Mouse (Mus musculus) mesoderm, embryonic 11.5 days (tissue): Measurements from ENCODE around the gene Abcc8.

Experiments used
- DNase-seq: peaks from one replicate; pipeline ENCODE4 v3.0.0-alpha.2; 2012; ENCODE audit warnings: low read depth, low spot score

The Abcc8 gene

DNA sequence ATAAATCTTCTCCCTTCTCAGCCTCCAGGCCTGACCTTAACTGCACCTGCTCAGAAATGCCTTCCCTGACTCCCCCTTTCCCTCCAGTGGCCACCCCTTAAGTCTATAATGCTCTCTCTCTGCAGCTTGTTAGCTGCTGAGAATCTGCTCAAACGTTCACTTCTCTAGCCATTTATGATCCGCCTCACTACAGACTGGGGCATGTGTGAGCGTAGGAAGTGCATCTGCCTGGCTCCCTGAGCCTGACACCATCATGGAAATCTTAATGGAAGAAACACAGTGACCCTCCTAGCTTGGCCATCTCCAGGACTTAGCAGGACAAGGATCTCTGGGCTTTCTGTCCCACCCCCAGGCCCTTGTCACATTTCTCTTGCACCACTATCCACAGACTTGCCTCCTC, 69.8 kb downstream of the Abcc8 start:
- no peak for DNase-seq

DNA sequence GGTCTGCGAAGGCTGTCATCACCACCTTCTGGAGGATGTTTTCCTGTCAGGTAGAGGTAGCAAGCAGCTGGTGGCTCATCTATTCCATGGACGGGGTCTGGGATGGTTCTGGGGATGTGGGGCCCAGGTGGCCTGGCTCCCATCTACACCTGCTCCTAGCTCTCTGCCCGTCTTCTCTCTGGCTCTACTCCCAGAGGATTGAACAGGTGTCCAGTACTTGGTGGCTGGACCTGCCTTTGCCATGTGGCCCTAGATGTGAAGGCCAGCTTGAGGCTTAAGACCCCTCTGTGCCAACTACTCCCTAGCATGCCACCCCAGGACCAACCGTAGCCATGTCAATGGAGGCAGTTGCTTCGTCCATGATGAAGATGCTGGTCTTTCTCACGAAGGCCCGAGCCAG, 74.3 kb downstream of the Abcc8 start:
- DNase-seq: no peak

DNA sequence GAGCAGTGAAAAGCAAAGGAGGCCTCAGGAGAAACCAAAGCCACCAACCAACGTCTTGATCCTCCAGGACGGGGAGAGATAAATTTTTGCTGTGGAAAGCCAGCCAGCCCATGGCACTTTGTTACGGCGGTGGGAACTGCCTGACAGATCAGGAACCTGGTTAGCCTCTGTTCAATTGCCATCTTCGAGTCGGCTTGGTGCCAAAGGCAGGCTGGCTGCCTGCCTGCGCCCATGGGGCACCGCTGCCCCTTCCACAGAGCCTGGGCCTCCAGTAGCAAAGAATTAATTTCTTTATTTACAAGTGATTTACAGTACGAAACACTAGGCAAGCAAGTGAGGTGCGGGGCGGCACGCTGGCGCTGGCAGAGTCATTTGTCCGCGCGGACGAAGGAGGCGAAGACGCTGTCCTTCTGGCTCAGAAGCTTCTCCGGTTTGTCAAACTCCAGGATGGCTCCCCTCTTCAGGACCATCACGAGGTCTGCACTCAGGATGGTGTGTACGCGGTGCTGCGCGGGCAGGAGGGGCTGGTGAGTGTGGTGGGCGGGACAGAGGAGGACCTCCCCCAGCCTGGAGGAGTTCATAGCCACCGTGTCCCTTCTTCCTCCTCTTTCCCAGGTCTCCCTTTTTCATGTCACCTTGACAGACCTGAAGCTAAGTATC, 75.4 kb downstream of the Abcc8 start:
- DNase-seq: no peak

DNA sequence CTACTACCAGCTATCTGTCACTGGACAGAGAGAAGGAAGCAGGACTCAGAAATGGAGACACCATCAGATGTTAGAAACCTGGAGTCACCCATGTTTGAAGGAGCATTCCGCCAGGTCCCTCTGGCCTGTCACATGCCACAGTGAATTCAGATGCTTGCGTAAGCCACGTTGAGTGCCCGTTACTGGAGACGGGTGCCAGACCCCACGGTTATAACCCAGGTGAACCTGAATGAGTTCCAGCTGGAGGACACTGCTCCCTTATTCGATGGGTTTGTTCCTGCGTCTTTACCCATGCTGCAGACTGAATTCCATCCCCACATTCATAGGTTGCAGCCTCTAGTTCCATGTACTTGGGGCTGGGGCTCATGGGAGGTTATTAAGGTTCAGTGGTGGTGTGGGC, 76.1 kb downstream of the Abcc8 start:
- no peak for DNase-seq

DNA sequence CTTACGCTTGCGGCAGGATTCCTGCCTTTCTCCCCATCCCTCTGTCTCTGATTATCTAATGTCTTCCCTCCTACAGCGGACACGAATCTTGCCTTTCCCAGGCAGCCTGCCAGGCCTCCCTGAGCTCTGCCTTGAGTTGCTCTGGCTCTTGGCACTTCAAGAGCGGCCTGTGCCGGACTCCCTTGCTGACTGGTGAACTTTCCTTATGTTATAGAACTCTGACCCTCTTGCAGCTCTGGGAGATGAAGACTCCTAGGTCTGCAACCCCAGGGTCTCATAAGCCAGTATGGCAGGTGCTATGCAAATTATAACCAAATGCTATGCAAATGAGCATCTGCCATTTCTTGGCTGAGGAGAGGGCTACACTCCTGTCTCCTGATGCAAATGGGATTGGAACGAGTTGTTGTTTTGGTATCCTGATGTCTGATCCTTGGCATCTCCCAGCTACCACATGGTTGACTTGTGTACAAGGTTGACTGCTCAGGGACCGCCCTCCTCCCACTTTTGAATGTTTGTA, 76.7 kb downstream of the Abcc8 start:
- DNase-seq: no peak

DNA sequence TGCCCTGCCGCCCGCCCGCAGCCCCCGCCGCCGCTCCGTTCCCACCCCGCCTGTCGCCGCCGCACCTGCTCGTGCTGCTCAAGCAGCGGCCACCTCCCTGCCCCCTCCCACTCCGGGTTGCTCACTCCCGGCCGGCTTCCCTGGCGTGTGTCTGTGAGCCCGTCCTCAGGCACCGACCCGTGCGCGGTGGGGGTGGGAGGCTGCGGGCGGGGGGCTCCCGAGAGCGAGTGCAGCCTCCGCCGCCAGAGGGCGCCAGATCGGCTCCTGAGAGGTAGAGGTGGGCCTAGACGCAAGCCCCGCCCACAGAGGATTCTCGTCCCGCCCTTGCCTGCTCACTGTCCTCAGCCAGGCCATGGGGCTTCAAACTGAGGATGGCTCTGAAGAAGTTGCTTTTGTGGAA, 79.3 kb downstream of the Abcc8 start, which contains the start of gene Kcnj11:
Gene Kcnj11 (minus strand): TSS at position 202 of the 400 bp plus-strand sequence.
- peak; percentile 90 for DNase-seq

DNA sequence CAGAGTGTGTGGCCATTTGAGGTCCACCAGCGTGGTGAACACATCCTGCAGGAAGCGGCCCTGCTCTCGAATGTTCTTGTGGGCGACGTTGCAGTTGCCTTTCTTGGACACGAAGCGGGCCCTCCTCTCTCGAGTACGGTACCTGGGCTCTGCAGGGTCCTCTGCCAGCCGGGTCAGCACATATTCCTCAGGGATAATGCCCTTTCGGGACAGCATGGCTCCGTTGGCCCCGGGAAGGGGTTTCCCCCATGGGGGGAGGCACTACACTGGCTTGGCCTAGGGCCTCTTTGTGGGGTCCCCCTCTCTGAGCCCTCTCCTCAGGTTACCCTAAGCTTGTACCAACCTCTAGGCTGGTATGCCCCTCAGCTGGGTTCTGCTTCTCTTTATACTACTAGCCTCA, 80.2 kb downstream of the Abcc8 start:
- DNase-seq: no peak

DNA sequence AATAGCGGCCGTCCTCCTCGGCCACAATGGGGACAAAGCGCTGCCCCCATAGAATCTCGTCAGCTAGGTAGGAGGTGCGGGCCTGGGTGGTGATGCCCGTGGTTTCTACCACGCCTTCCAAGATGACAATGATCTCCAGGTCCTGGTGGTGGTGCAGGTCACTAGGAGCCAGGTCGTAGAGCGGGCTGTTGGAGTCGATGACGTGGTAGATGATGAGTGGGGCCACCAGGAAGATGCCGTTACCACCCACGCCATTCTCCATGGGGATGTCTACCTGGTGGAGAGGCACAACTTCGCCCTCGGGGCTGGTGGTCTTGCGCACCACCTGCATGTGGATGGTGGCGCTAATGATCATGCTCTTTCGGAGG, 80.9 kb downstream of the Abcc8 start:
- no peak for DNase-seq

DNA sequence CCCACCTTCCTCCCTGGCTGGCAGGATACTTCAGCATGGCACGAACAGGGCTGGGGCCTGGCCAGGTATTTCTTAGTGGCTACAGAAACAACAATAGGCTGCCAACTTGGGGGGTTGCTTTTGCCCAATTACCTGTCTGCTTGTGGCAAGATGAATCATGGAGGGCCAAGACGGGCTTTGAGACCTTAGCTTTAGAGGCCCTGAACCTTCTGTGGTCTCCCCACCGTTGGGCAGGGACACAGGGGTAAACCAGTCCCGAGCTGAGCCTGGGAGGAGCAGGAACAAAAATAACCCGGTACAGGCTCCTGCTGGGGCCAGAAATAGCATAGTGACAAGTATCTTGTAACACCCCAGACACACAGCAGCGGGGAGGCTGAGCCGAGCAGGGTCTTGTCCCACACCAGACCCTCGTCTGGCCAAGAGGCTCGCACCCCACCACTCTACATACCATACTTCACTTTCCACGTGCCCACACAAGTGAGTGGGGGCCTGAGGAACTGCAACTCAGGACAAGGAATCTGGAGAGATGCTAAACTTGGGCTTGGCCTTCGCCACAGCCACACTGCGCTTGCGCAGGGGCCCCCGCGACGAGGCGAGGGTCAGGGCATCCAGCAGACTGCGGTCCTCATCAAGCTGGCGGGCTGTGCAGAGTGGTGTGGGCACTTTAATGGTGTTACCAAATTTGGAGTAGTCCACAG, 81.5 kb downstream of the Abcc8 start:
- no peak for DNase-seq

DNA sequence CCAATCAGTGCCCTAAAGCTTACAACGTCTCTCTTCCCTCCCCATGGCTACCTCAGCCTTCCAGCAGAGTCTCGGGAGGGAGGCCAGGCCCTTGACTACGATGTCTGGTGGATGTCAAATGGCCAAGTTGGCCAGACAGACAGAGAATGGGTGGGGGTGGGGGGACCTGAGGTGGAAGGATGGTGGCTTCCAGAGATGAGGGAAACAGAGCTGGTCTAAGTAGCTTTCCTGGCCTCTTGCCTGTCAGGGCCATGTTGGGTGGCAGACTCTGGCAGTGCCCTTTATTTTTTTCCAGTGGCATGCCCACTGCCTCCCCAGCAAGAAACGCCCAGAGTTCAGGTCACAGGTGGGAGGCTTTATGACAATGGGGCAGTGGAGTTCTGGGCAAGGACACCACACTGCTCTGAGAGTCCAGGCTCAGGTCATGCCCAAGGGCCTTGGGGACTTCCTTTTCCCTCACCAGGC, 82.5 kb downstream of the Abcc8 start:
- DNase-seq: no peak

DNA sequence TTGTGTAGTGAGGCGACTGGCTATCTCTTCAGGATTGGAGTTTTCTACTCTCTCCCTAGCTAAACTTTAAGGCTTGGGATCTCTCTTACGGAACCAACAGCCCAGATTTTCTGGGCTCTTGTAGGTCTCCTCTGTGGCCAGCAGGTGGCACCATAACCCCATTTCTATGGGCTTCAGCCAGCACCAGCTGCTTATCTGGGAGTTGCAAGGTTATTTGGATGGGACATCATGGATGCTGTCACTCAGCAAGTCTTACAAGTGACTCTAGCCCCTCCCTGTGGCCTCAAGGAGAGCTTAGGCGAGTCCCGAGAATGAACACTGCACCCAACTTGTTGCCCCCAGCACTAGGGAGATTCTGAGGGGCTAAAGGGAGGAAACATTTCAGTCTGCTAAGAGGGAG, 83.7 kb downstream of the Abcc8 start:
- DNase-seq: peak; percentile 80

DNA sequence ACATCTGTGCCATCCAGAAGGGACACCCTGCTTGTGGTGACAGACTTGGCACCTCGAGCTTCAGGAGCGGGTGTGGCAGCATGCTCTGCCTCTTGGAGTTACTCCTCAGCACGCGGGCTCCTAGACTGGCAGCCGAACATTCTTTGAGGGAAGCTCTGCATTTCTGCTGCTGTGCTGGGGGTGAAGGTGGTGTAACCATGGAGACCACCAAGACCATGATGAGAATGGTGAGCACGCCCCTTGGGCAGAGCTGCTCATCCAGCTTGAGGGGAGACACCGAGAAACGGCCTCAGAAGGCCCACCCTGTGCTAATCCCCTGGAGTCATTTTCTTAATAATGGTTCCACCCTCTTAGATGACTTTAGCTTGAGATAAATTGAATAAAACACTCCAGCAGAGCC, 87.0 kb downstream of the Abcc8 start:
- DNase-seq: no peak

DNA sequence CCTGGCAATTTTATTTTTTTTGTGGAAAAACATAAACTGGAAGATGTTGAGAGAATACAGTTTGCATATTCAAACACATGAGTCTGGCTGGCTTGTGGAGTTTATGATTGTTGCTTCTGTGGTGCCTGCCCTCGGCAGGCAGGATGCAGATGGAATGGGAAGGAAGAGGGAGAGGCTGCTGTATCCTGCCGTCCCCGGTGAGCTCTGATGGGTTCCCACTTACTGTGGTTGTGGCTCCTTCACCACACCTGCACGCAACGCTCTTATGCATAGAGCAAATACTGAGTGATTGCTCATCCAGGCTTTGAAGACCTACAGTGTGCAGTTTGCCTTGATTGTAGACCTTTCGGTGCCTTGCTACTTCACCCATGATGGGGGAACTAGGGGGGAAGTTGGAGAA, 91.6 kb downstream of the Abcc8 start:
- DNase-seq: no peak

DNA sequence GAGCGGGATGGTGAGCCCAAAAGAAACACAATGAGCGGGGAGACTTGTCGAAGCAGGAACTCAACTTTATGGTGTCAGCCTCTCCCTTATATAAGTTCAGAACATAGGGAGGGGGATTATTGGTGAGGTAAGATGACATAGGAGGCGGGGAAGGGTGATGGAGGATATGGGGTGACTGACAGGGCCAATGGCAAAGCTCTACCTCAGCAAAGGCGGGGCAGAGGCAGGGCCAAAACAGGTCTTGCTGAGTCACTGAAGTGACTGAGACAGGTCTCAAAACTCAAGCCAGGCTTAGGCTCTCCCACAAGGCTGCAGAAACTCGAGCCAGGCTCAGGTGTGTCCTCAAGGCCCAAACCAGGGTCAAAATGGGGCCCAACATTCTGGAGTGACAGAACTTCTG, 93.5 kb downstream of the Abcc8 start:
- DNase-seq: no peak

DNA sequence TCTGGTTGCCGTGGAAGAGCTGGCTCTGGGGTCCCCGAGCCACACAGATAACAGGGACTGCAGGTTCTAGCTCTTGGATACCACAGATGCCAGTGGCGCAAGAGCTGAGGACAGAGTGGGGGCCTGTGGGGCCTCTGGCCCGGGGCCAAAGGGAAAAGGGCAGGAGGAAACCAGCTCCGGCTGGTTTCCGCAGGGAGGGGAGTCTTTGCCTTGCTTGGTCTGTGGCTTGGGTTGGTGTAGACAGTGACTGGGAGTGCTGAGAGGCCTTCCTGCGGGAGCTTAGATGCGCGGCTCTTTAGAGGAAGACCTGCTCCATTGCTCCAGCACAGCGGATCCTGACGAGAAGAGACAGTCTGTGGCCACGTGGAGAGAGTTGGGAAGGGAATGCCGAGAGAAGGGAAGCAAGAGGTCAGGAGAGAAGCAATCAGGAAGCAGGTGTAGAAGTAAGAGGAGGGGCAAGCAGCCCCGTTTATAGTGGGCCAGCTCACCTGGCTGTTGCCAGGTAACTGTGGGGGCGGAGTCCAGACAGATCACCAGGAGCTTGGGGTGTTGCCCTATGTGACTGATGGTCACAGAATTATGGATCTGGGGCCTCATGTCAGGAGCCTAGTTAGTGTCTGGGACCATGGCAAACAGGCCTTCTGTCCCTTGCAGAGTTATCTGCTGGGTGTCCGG, 94.9 kb downstream of the Abcc8 start:
- DNase-seq: no peak

DNA sequence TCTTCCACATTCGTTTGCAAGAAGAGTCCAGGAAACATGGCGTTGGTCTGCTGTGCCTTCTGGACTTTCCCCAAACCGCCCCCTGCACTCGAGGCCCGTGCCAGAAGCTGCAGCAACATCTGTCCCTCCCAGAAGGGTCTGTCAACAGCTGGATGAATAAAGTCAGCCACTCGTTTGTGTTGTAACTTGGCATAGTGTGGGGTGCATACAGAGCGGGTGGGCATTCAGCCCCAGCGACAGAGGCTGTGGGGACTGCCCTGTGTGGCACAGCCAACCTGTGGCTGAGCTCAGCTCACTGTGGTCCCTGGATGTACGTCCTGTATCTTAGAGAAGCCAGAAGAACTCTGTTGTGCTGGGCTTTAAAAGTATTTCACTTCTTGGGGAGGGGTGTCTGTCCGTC, 95.8 kb downstream of the Abcc8 start:
- no peak for DNase-seq

DNA sequence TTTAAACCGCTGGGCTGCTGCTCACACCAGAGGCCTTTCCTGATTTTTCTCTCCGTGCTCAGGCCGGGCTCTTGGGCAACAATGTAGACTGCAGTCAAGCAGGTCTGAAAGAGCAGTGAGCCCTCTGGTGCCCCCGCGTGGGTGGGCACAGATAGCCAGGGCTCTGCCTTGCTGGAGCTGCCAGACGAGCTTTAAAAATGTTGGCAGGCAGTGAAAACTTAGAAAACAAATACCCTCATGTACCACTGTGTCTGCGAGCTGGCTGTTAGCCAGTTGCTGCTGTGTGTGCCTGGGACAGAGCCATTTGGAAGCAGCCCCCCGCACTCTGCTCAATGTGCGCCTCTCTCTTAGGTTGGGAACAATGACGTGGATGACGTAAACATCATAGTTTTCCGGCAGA, 102.2 kb downstream of the Abcc8 start:
- no peak for DNase-seq

DNA sequence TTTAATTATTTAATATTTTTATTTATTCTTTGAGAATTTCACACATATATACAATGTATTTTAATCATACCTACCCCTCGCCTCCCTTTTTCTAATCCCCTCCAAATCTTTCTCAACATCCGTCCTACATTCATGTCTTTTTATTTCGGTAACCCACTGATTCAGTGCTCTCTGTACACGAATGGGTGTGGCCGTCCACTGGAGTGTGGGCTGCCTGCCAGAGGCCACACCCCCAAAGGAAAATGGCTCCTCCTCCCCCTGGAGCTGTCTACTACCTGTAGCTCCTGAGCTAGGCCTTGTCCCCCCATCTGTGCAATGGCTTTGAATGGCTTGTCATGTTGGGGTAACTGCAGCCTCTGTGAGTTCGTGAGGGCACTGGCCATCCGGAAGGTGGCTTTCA, 103.0 kb downstream of the Abcc8 start:
- DNase-seq: no peak

DNA sequence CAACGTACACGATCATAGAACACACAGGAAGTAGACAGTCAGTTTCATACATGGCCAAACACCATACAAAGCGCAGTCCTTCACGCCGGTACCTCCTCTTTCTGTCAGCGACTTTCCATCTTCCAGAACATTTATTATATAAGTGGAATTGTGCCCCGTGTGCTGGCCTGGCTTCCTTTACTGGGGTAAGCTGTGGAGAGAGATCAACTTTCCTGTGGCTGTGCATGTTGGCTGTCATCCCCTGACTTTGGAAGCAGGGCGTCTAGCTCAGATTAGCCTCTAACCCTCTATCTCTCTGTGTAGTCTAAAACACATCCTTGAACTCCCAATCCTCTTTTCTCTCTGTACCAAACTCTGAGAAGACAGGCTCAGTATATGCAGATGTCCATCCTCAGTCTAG, 111.0 kb downstream of the Abcc8 start:
- DNase-seq: no peak

DNA sequence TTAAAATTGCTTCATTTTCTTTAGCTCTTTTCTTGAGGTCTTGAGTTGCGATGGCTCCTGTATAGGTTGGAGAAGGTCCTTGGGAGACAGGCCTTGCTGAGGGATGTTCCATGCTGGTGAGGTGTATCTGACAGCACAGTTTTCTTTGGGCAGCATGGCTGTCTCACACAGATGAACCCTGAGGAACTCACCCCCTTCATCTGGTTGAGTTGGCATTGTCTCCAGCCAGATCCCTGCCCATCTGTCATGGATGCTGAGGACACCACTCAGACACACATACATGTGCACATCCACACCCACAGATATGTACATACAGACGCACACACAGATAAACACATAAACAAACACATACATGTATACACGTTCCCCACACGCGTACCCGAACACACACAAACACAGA, 116.5 kb downstream of the Abcc8 start:
- DNase-seq: no peak

DNA sequence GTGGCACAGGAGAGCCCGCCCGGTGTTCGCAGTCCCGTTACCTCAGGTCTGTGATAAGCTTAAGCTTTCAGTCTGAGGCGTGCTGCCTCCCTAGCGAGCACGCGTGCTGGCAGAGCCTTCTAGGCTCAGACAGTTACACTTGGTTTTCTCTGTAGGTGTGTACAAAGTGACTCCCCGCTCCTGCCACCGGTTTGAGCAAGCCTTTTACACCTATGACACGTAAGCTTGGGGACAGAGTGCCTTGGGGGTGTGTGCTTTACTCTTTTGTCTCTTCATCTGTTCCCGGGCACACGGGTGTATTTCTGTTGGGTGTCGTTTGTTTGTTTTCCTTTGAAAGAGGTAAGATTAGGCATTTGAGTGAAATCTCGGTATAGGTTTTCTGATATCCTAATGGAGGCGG, 118.2 kb downstream of the Abcc8 start:
- no peak for DNase-seq

DNA sequence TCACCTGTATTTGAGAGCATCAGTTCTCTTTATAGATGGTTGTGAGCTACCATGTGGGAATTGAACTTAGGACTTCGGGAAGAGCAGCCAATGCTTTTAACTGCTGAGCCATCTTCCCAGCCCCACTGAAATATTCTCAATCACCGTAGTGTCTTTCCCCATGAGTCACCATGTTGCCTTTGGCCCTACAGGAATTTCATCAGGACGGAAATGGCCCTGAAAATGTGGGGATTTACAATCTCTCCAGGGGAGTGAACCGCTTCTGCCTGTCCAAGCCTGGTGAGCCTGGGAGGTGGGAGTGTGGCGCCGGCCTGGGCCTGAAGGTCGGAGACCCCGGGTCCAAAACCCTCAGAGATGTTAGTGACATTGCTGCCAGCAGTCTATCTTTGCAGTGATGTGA, 119.1 kb downstream of the Abcc8 start:
- no peak for DNase-seq

DNA sequence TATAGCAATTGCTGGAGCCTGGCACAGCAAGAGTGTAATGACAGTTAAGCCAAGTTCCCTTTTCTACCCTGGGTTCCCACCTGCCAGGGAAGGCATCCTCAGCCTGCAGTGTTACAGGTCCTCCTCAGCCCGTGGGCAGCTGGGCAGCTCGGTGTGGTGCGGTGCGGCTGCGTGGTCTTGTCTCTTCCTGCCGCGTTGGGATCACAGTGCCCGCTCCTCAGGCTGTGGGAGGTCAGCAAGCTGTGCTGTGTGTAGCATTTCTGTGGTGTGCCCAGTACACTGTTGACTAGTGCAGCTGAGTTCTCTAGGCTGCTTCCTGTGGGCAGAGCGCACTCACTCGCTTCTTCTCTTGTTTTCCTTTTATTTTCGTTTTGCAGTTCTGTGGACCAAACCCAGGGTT, 121.0 kb downstream of the Abcc8 start:
- no peak for DNase-seq
